Mouse (Mus musculus) frontal cortex, adult 2 months (tissue): ENCODE measurements around the gene Zfp646. TPM values are rescaled to one million over a fixed set of nuclear protein-coding genes. Genes with fewer than 3 reads are reported as not detected.

Experiments used
- DNase-seq, 2 experiments: peaks; one replicate each; pipeline ENCODE4 v3.0.0; 2022; ENCODE audit warnings: low spot score in 1 of 2; ENCODE audit errors: extremely low spot score in 1 of 2
- polyA plus RNA-seq: library from polyadenylated mRNA; depleted of rRNA; stranded (reverse); fragments of >200 nt; gene quantifications from 2 replicates; pipeline ENCODE4 v1.2.3, GENCODE M21; 2012

Gene Zfp646
- polyA plus RNA-seq, 1 experiment = 16.0 TPM

DNA sequence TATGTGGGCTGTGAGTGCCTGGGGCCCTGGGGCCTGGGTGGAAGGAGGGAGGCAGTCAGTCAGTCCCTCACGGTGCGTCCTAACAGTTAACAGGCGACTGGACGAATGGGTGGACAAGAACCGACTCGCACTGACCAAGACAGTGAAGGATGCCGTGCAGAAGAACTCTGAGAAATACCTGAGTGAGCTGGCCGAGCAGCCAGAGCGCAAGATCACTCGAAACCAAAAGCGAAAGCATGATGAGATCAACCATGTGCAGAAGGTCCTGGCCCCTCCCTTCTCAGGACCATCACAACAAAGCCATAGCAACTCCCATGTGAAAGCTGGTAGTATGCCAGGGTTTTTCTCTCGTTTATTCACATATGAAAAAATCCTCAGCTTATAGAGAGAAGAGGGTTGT is 39.3 kb downstream of the Zfp646 start:
- no peak for DNase-seq

DNA sequence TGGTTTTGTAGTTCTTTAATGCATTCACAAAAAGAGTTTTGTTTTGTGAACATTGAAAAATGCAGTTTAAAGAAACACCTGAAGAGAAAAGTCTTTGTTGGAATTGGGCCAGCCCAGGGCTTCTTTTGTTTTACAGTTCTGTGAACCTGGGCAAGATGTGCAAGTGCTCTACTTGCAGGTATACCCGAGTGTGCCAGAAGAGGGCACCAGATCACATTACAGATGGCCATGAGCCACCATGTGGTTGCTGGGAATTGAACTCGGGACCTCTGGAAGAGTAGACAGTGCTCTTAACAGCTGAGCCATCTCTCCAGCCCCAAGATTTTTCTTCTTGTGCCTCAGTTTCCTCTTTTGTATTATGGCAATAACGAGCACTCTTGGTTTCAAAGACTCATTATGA is 42.2 kb downstream of the Zfp646 start:
- peak in 1 of 2 experiments; percentile 39 for DNase-seq

DNA sequence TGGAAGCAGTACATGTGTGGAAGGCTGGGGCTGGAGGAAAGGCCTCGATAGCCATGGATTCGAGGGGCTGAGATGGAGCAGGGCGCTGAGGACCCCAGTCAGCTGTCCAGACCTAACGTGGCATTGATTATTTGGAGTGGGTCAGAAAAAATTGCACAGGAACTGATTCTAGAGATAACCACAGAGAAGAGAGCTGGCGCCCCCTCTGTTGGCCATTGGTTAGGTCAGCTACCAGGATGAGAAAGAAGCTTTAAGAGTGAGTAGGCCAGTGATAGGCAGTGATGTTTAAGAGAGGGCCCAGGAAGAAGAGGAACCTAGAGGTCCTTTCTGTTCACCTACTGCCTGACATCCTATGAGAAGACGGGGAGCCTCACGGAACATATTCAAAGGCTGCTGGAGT is 43.3 kb downstream of the Zfp646 start:
- no peak for DNase-seq

DNA sequence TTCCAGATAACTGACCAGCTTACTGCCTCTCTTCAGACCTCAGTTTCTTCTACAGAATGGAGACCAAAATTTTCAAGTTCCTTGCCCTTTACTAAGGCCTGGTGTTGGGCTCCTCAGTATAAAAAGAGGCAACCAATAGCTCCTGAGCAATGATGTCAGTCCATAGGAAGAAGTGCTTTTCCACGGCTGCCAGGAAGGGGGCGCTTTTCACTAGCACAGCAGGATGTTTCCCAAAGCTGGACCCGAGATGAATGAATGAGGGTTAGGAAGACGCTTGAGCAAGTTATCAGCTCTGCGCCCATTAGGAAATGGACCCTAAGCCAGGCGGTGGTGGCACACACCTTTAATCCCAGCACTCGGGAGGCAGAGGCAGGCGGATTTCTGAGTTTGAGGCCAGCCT is 45.5 kb downstream of the Zfp646 start:
- peak in 1 of 2 experiments; percentile 35 for DNase-seq

DNA sequence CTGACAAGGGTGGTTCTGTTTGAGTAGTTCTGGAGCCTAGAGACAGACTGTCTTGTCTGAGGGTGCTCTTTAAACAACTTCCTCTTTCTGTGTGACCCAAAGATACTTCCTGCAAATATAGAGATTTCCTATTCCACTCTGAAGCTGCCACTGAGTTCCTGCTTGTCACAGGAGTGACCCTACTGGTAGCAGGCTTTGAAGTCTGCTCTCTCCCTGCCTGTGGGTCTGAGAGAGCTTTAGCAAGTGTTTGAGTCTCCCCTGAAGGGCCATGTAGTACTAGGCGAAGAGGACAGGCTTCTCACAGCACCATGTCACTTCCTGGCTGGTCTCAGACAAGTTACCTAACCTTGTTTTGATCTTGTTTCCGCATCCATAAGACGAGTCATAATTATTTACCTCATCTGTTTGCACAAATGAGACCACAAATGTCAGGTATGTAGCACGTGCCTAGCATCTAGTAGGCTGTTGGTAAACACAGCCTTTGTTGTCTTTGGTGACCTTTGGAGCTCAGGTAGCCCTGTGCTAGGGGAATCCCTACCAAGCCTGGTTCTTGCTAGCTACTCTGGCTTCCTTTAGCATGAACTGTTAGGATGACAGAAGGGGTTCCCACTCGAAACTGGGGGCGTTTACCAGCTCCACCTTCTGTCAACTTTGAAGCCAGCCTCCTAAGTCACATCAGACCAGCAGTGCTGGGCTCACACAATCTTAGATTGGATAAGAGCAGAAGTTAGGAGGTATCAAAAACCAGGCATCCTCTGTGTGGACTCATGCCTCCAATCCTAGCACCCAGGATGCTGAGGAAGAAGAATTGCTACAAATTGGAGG is 46.6 kb downstream of the Zfp646 start:
- peak in 1 of 2 experiments; percentile 45 for DNase-seq

DNA sequence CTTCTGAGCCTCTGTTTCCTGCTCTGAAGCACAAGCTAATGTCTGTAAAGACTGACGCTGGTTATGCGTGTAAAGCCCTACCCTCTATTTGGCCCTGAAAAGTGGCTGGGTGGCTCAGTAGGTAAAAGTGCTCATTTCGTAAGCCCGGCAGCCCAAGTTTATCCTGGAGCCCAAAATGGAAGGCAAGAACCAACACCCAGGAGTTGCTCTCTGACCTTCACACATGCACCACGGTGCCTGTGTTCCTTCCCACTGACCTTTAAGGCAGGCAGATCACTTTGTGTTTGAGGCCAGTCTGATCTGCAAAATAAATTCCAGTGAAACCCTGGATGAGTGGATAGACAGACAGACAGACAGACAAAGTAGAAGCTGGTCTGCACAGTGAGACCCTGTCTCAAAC is 47.7 kb downstream of the Zfp646 start:
- no peak for DNase-seq

DNA sequence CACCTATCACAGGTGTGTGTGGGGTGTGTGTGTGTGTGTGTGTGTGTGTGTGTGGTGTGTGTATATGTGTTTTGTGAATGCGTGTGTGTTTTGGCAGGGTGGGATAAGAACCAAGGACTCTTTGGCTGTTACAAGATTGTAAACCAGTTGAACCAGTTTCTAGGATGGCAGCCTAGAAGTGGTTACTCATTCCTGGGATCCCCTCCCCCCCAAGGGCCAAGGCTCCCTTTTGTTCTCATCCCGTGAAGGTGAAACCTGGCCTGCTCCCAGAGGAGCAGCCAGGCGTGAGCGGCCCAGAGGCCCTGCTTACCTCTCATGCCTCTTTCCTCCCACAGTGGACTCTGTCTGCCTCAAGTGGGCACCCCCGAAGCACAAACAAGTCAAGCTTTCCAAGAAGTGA is 49.2 kb downstream of the Zfp646 start:
- DNase-seq = no peak

DNA sequence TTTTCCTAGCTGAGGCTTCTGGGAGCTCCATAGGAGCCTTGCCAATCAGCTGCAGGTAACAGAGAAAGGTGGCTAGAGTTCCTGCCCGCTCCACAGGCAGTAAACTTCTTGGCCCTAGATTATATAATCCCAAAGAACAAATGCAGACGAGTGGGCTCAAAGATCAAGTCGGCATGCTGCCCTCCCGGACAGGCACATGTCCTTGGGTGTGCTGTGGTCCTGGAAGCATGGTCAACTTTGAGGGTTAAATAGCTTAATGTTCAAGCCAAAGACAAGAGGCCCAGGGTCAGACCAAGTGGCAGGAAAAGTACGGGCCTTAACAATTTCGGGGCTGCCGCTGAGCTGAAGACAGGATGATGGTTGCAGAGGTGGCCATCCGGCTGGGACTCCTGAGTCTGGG is 50.0 kb downstream of the Zfp646 start:
- no peak for DNase-seq

DNA sequence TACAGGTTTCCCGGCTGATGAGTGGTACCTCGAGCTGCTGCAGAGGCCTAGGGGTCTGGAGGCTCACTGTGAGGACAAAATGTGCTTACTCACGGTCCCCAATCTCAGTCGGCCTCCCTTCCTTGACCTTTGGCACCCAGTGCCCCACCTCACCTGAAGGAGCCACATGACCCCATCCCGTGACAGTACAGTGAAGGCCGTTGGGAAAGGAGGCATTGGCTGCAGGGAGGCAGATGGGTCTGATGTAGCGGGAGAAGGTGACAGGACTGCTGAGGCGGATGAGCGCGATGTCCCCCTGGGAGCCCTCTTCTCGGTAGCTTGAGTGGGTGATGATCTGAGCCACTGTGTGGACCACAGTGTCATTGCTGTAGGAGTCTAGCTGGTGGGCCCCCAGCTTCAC is 50.8 kb downstream of the Zfp646 start:
- no peak for DNase-seq

DNA sequence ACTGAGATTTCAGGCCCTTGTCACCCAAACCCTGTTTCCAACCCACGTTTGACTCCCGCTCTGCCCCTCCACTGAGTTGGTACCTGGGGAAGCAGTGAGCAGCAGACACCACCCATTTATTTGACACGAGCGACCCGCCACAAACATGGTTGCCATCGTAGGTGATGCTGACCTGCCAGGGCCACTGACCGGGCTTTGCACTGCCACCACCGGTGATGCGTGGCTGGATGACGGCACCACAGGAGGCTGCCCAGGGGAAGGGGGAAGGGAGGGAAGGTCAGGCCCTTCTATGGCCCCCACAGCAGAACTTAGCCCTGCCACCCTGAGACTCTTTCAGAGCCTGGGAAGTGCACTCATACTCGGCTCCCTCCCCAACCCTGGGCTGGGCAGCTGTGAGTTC is 51.7 kb downstream of the Zfp646 start:
- DNase-seq = no peak

DNA sequence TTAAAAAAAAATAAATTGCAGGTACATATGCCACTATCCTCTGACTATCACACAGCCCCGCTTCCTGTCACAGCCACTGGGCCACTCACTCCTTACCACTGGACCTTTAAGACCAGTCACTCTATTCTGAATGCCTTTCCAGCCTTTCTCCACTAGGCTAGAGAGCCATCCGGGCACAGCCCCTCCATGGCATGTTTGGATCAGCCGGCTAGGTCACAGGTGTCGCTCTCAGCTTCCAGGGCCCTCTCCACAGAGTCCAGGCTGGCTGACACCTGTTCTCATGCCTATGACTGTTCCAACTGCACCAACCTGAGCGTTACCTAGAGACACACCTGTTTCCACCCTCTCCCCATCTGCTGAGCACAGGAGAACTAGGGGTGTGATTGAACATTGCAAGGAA is 52.6 kb downstream of the Zfp646 start:
- DNase-seq = no peak

DNA sequence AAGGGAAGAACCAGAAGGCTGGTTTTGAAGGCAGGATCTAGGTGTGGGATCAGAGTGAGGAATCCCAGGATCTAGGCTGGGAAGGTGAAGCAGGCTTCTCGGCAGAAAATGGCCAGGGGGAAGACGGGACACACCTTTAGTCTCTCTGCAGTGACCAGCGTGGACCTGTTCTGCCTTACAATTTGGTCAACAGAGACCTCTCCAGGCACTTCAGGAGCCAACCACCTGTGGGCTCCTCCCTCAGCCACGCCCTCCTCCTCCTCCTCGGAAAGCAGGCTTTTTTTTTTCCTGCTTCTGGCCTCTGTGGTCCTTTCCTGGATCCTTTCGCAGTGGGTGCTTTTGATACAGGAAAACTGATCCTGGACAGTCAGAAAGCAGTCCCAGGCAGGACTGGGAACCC is 53.9 kb downstream of the Zfp646 start, which contains the start of gene Prss8:
Prss8 (minus strand) TSS at position 182 of the 400 bp plus-strand sequence.
- no peak for DNase-seq

DNA sequence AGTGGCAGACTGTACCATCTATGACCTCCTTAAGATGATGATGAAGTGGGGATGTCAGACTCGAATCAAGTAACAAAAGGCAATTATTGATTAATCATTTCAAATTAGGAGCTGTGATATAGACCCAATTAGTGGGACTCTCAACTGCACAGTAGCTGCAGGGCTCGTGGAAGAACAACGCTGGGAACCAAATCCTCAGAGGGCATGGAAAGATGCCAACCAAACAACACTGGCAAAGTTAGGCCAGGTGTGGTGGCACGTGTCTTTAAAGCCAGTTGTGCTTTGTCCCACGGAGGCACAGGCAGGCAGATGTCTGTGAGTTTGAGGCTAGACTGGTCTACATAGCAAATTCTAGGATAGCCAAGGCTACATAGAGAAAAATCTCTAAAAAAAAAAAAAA is 54.6 kb downstream of the Zfp646 start:
- no peak for DNase-seq

DNA sequence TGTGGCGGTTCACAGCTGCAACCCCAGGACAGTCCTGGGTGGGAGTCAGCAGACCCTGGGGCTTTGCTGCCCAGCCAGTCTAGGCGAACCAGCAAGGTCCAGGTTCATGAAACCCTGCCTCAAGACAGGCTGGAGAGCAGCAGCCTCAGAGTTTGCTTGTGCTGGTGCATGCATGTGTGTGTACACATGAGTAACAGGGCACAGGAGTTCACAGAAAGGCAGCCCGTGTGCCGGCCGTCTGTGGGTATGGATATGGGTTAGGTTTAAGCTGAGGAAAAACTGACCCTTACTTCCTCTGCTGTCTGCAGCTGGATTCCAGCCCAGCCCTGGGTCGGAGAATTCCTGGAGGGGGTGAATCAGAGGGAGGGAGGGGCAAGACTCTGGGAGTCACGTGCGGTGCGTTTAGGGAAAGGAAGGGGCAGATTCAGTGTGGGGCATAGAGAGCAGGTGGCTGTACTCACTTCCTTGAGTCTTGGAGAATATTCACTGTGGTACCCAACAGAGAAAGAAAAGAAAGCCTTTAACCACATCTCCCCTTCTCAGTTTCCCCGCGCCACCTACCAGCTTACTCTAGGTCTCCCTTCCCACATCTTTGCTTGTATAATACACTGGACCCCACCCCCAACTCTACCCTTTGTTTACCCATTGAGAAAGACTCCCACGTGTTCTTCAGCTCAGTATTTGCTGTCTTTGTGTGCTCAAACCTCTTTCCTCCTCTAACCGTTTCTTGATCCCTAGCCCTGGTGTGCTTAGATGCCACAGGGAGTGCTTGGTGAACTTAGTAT is 55.5 kb downstream of the Zfp646 start:
- DNase-seq = no peak

DNA sequence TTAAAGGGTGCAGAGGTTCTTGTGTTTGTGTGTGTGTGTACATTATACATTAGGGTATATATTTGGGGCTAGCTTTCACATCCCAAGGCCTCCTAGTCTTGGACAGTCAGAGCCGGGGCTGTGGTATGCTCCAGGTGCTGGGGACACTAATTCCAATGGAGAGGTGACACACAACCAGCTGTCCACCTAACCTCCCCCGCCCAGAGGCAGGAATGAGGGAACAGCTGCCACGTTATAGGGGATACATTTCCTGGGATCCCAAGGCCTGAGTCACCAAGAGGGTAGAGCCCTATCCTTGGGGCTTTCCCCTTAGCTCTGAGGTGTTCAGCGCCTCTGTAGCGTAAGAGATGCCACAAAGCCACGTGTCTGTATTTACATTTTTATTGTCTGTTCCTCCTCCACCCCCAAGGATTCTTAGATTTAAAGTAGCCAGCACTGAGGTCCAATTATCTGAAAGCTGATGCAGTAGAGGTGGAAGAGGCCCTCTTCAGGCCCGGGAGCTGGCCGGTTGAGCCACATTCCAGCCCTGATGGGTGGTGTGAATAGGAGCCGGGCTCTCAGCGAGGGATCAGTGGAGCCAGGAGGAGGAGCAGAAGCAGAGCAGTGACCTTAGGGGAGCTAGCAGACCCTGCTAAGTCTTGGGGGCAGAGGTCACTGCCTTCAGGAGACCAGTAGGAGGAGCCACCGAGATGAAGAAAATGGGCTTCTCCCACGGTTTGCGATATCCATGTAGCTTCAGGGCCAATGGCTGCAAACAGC is 56.4 kb downstream of the Zfp646 start:
- DNase-seq = no peak

DNA sequence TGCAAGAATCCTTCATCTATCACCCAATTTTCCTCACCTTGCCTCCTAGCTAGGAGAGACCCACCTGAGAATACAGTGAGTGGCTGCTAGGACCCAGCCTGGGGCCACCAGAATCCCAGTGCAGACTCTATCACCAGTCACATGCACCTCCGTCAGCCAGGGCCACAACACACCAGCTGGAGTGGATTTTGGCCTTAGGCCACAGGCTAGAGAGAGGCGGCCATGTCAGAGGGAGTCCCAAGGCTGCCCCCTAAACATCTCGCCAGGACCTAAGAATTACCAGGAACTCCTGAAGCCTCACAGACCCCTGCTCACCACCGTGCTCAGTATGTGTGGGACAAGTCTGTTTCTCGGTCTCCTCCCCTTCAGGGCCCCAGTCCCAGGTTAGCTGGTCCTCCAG is 58.1 kb downstream of the Zfp646 start:
- DNase-seq = no peak

DNA sequence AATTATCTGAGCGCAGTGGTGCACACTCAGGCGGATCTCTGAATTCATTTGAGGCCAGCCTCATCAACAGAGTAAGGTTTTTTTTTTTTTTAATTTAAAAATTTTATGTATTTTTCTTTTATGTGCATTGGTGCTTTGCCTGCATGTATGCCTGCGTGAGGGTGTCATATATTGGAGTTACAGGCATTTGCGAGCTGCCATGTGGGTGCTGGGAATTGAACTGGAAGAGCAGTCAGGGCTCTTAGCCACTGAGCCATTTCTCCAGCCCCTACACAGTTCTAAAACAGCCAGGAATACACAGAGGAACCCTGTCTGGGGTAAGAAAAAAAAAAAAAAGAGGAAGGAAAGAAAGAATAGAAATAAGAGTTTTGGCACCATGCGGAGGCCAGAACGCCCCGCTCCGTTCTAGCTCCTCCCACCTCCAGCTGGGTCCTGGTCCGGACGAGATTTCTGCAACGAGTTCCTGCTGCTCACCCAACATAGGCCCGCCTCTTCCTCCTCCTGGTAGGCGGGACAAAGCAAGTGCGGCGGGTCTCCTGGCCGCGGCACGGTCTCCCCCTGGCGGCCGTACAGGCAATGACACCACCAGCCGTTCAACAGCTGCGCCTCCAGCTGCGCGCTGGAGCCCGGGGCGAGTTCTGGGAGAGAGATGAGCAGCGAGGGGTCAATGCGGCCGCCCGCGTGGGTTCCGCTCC is 59.2 kb downstream of the Zfp646 start:
- peak; percentile 88 to 97 for DNase-seq
